In genomic region chr9:122864848-122865247, GRCm38 (mm10) we compare ENCODE assay signal across 8 mouse cellular contexts. TPM values are rescaled to one million over a fixed set of nuclear protein-coding genes. Genes with fewer than 3 reads are reported as not detected.
DNase-seq lines count a peak whose midpoint lies in the region; ATAC-seq and TF ChIP-seq lines count a peak whose summit lies in the region.

No protein-coding gene starts in this region.

- no peak for TF ChIP-seq CTCF in gastrocnemius, adult 2 months (IDR thresholded peaks at IDR 0.05)

- H3K27me3 ChIP-seq in forebrain, embryonic 10.5 days (ENCODE audit: poor library complexity, severe bottlenecking), result no peaks in the 10 kb centered on the region
- no peaks in the 10 kb centered on the region for H3K27me3 ChIP-seq in liver, embryonic 13.5 days

- intact Hi-C loops in gastrocnemius, adult 2 months (cut with DNase I), result loop anchor here (5.0 to 10.0 kb wide), 2 partner anchors 53 to 250 kb away; partner anchors contain the start of genes Exosc7 and Zdhhc3
- intact Hi-C loops in gastrocnemius, postnatal 36 days (cut with DNase I), result no loop called here

- DNase-seq in gastrocnemius, adult 2 months, result no peak
- no peak for DNase-seq in gastrocnemius, postnatal 36 days
- peak; percentile 31 for DNase-seq in 416B (ENCODE audit: low read depth)
- no peak for DNase-seq in forebrain, embryonic 10.5 days (ENCODE audit: extremely low spot score, low spot score)
- no peak for DNase-seq in liver, embryonic 13.5 days
- DNase-seq in embryo, embryonic 10.5 days (ENCODE audit: low spot score), result no peak
- no peak for DNase-seq in layer of hippocampus, adult 18-20 months (ENCODE audit: low spot score in 2 of 2)
- DNase-seq in layer of hippocampus, adult 8-10 months (ENCODE audit: low spot score in 2 of 2), result no peak

- whole genome bisulfite sequencing in forebrain, embryonic 10.5 days, result 70% methylated on average over 3 of the region's 3 CpGs
- WGBS in liver, embryonic 13.5 days (ENCODE audit: insufficient replicate concordance), result 45% methylated on average over 3 of the region's 3 CpGs

- H3K36me3 ChIP-seq in forebrain, embryonic 10.5 days (replicated peaks), result peaks cover 38% of the 10 kb centered on the region
- H3K36me3 ChIP-seq in liver, embryonic 13.5 days, result peaks cover 34% of the 10 kb centered on the region

- peaks cover 12% of the 10 kb centered on the region for H3K4me1 ChIP-seq in forebrain, embryonic 10.5 days
- H3K4me1 ChIP-seq in liver, embryonic 13.5 days (replicated peaks), result peaks cover 25% of the 10 kb centered on the region

- peak overlapping the region; percentile 88 for H3K4me3 ChIP-seq in gastrocnemius, adult 2 months
- H3K4me3 ChIP-seq in forebrain, embryonic 10.5 days, result peak overlapping the region; percentile 86
- H3K4me3 ChIP-seq in liver, embryonic 13.5 days (replicated peaks), result peak overlapping the region; percentile 82

- ATAC-seq in liver, embryonic 13.5 days (ENCODE audit: low read depth), result no peak

- peak overlapping the region; percentile 77 for H3K4me2 ChIP-seq in liver, embryonic 13.5 days

- peak overlapping the region; percentile 96; the same call in 1 of the 2 replicates for H3K27ac ChIP-seq in gastrocnemius, adult 2 months
- no peak overlapping the region for H3K27ac ChIP-seq in forebrain, embryonic 10.5 days
- no peak overlapping the region; the same call in 1 of the 2 replicates for H3K27ac ChIP-seq in liver, embryonic 13.5 days

- H3K9me3 ChIP-seq in forebrain, embryonic 10.5 days, result peaks cover 28% of the 10 kb centered on the region
- peaks cover 19% of the 10 kb centered on the region for H3K9me3 ChIP-seq in liver, embryonic 13.5 days (replicated peaks)

- peak overlapping the region; percentile 88 for H3K9ac ChIP-seq in liver, embryonic 13.5 days

RNA-seq across cellular contexts. Expression of gene Zfp445, which starts 1.0 kb away (rescaled TPM):
- 10 to 100 TPM; 39.0 to 39.5 TPM for total RNA-seq in gastrocnemius, adult 2 months (2021)
- 10 to 100 TPM; 27.6 to 35.0 TPM for total RNA-seq in gastrocnemius, postnatal 36 days (2021)
- 82.3 and 83.3 TPM in 2 replicates for polyA plus RNA-seq in forebrain, embryonic 10.5 days (2016; fragmentation: Nextera tagmentation; extraction: Ambion mirVana)
- 17.1 and 21.5 TPM in 2 replicates for polyA plus RNA-seq in liver, embryonic 13.5 days (2015; fragmentation: Nextera tagmentation; extraction: Ambion mirVana)
- 100 to 1,000 TPM; 152 to 156 TPM for total RNA-seq in layer of hippocampus, adult 18-20 months (2021)
- total RNA-seq in layer of hippocampus, adult 8-10 months (2022), result 100 to 1,000 TPM; 151 to 196 (median 188) TPM

RNA-seq across cellular contexts. Expression of gene Zkscan7, which starts 20.6 kb away (rescaled TPM):
- 1 to 10 TPM; 3.3 to 4.2 TPM for total RNA-seq in gastrocnemius, adult 2 months (2021)
- 1 to 10 TPM; 3.3 to 3.4 TPM for total RNA-seq in gastrocnemius, postnatal 36 days (2021)
- 4.7 and 4.9 TPM in 2 replicates for polyA plus RNA-seq in forebrain, embryonic 10.5 days (2016; fragmentation: Nextera tagmentation; extraction: Ambion mirVana)
- polyA plus RNA-seq in liver, embryonic 13.5 days (2015; fragmentation: Nextera tagmentation; extraction: Ambion mirVana), result 0.46 and 0.70 TPM in 2 replicates
- total RNA-seq in layer of hippocampus, adult 18-20 months (2021), result 1 to 10 TPM; 4.1 to 4.7 TPM
- total RNA-seq in layer of hippocampus, adult 8-10 months (2022), result 1 to 10 TPM; 4.1 to 6.5 (median 5.9) TPM

RNA-seq across cellular contexts. Expression of gene Gm35549, which starts 21.0 kb away (rescaled TPM):
- not detected for total RNA-seq in gastrocnemius, adult 2 months (2021)
- not detected for total RNA-seq in gastrocnemius, postnatal 36 days (2021)
- 0.28 and 0.33 TPM in 2 replicates for polyA plus RNA-seq in forebrain, embryonic 10.5 days (2016; fragmentation: Nextera tagmentation; extraction: Ambion mirVana)
- polyA plus RNA-seq in liver, embryonic 13.5 days (2015; fragmentation: Nextera tagmentation; extraction: Ambion mirVana), result not detected in 2 replicates
- total RNA-seq in layer of hippocampus, adult 18-20 months (2021), result not detected
- not detected for total RNA-seq in layer of hippocampus, adult 8-10 months (2022)

RNA-seq across cellular contexts. Expression of gene Zfp105, which starts 58.0 kb away (rescaled TPM):
- 1 to 10 TPM in 1 of 2 experiments, under 1 TPM in 1; 0.89 to 1.0 TPM for total RNA-seq in gastrocnemius, adult 2 months (2021)
- 1 to 10 TPM in 1 of 2 experiments, under 1 TPM in 1; 0.84 to 1.0 TPM for total RNA-seq in gastrocnemius, postnatal 36 days (2021)
- 30.9 and 31.6 TPM in 2 replicates for polyA plus RNA-seq in forebrain, embryonic 10.5 days (2016; fragmentation: Nextera tagmentation; extraction: Ambion mirVana)
- 2.5 and 3.0 TPM in 2 replicates for polyA plus RNA-seq in liver, embryonic 13.5 days (2015; fragmentation: Nextera tagmentation; extraction: Ambion mirVana)
- 1 to 10 TPM; 6.7 to 7.0 TPM for total RNA-seq in layer of hippocampus, adult 18-20 months (2021)
- total RNA-seq in layer of hippocampus, adult 8-10 months (2022), result 1 to 10 TPM; 6.9 to 9.9 (median 8.2) TPM

RNA-seq across cellular contexts. Expression of gene Tcaim, which starts 59.5 kb away (rescaled TPM):
- 10 to 100 TPM; 20.8 to 31.7 TPM for total RNA-seq in gastrocnemius, adult 2 months (2021)
- 10 to 100 TPM; 22.4 to 26.4 TPM for total RNA-seq in gastrocnemius, postnatal 36 days (2021)
- 4.6 and 6.1 TPM in 2 replicates for polyA plus RNA-seq in forebrain, embryonic 10.5 days (2016; fragmentation: Nextera tagmentation; extraction: Ambion mirVana)
- 1.8 and 3.2 TPM in 2 replicates for polyA plus RNA-seq in liver, embryonic 13.5 days (2015; fragmentation: Nextera tagmentation; extraction: Ambion mirVana)
- 10 to 100 TPM; 20.2 to 22.0 TPM for total RNA-seq in layer of hippocampus, adult 18-20 months (2021)
- total RNA-seq in layer of hippocampus, adult 8-10 months (2022), result 10 to 100 TPM; 20.1 to 22.9 (median 22.1) TPM
